Mouse (Mus musculus) bone marrow, adult 2 months (tissue): ENCODE data around the gene Oprl1.

Experiments
- CTCF ChIP-seq: fragments of 200-500 bp; IDR thresholded peaks from 2 replicates; pipeline ENCODE4 v1.5.1; 2011; ENCODE audit warnings: low read length, control low read depth; ENCODE audit not compliant: control insufficient read depth, insufficient read depth
- POLR2A ChIP-seq: fragments of 200-500 bp; IDR thresholded peaks from 2 replicates; pipeline ENCODE4 v1.6.1; 2011; ENCODE audit warnings: low read depth, mild to moderate bottlenecking, control low read depth, low read length, borderline replicate concordance; ENCODE audit not compliant: control insufficient read depth

- TF ChIP-seq POLR2A = no peak
- no peak for TF ChIP-seq CTCF
Measured at GRCm38 (mm10) chr2:181730051-181730450, 15.2 kb downstream of the Oprl1 start.
